Mouse (Mus musculus) 416B (cell line): ENCODE data around the gene Cdkl3.
"Not testable (repeated sequence)": the region's sequence is repeated elsewhere in the genome, so short reads cannot be mapped to it uniquely, and the experiment has no call there.

Source experiments
- DNase-seq: peaks from one replicate; pipeline ENCODE4 v3.0.0; 2011; ENCODE audit warnings: low read depth

The Cdkl3 gene

DNA sequence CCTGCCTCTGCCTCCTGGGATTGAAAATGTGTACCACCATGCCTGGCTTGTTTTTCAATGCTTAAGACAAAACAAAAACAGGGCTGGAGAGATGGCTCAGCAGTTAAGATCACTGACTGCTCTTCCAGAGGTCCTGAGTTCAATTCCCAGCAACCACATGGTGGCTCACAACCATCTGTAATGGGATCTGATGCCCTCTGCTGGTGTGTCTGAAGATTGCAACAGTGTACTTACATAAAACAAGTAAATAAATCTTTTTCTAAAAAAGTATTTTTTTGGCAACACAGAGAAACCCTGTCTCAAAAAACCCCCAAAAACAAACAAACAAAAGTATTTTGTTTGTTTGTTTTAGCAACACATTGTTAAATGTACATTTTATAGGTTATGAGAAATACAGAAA is 116.4 kb downstream of the Cdkl3 start:
- DNase-seq = not testable (repeated sequence)

GRCm38 (mm10) chr11:52122045-52122444 is 118.0 kb downstream of the Cdkl3 start:
- no peak for DNase-seq

GRCm38 (mm10) chr11:52124468-52124867 is 120.4 kb downstream of the Cdkl3 start:
- DNase-seq = no peak

- no peak for DNase-seq
Observed at GRCm38 (mm10) chr11:52127169-52127568, 123.1 kb downstream of the Cdkl3 start.

DNA sequence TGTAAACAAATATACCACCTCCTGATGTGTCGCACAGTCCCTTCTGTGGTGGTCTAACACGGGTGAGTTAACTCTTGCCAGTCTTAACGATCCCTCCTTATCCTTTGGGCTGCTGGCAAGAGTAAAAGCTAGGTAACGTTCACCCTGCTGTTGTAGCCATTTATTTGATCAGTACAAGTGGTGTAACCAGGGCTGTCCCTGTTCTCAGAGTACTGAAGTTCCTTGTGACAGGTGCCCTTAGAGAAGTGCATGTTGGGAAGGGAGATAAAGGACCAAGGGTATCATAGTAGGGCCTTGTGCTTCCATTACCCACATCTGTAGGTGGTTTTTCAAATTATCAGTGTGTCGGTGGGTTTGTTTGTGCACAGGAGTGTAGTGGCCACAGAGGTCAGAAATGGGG is 123.7 kb downstream of the Cdkl3 start:
- DNase-seq = no peak

DNA sequence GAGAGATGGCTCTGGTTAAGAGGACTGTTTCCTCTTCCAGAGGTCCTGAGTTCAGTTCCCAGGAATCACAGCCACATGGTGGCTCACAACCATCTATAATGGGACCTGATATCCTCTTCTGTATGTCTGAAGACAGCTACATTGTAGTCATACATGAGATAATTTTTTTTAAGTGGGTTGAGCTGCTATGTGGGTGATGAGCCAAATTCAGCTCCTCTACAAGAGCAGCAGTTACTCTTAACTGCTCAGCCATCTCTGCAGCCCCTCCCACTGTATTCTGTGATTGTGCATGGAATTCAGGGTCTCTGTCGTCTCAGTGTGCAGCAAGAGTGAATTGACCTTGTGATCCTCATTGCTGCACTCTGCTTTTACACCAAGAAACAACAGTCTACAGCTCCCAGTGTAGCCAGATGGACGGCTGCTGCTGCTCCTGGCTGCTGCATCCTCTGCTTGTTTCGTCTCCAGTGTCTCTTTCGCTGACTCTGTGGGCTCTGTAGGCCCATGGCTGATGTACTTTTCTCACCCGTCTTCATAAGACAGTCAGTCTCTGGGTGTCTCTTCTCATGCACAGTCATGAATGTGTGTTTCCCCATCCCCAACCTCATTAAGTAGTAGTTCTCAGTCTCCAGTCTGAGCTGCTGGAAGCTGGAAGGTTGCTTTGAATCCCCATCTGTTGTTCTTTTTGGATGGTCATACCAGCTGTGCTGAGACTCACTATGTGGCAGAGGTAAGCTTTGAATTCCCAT is 124.5 kb downstream of the Cdkl3 start:
- no peak for DNase-seq

- no peak for DNase-seq
Observed at GRCm38 (mm10) chr11:52129171-52129570, 125.2 kb downstream of the Cdkl3 start.

DNA sequence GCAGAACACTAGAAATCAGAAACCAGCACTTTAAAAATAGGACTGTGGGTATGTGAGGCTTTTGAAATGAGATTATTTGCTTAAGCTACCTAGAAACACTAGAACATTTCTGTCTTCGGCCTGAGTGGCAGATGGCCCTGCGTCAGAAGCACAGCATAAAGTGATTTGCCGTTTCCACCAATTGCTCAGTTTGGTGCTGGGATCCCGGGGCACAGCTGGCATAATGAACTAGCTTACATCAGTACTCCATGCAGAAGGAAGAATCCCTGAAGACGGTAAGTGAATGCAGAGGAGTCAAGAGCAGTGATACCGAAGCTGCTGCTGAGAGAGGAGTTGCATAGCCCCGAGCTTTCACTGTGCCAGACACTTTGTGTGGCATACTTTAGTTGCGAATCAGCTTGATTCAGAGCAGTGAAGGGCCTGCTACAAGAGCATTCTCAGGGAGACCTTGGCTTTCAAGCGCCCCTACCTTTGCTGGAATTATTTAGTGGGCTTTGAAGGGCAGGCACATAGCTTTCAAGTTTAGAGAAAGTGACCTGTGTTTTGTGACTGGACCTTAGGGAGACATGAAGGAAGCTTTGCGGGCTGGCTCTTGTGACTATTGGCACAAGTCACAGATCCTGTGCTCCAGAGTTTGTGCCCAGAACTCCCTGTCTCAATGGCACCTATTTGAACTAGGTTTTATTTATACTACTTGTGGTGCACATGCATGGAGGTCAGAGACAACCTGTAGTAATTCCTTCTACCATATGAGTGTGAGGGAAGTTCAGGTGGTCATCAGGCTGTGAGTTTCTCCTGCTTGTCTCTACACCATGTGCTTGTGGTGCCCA is 125.8 kb downstream of the Cdkl3 start:
- DNase-seq = no peak

DNA sequence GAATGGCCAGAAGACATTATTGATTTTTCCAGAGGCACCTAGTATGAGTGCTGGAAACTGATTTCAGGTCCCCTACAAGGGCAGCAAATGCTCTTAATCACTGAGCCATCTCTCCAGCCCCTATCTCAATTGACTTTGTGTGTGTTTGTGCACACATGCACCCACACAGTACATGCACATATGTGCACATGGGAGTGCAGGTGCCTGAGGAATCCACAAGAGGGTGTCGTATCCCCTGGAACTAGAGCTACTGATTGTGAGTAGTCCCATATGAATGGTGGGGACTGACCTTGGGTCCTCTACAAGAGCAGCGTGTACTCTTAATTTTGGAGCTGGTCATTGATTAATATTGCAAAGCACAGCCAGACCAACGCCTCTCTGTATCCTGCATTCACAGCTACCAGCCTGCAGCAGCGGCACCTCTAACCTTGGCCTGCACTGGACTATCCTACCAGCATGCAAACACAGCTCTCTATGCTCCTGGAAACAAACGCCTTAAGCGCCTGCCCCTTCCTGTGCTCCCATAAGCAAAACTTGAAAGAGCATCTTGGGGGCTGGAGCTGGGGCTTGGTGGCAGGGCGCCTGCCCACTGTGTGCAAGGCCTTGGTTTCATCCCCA is 126.5 kb downstream of the Cdkl3 start:
- DNase-seq = no peak
